Mouse (Mus musculus) layer of hippocampus, postnatal 36 days (tissue): ENCODE data around the gene Rabep2. TPM values are rescaled to one million over a fixed set of nuclear protein-coding genes. Genes with fewer than 3 reads are reported as not detected.
A peak's percentile ranks its signal among the peaks of the same experiment; 100 is the strongest.

Experiments
- DNase-seq, 2 experiments: peaks; one replicate each; pipeline ENCODE4 v3.0.0; 2022
- total RNA-seq, 2 experiments: library from RNA; stranded (reverse); gene quantifications; 2 replicates each; pipeline ENCODE4 v1.2.3; 2021

Gene Rabep2
- total RNA-seq, 2 experiments from 2014 or later, result 13.4 to 17.5 TPM

GRCm38 (mm10) chr7:126434726-126435125 is 6.2 kb downstream of the Rabep2 start:
- DNase-seq, result no peak

GRCm38 (mm10) chr7:126435801-126436200 is 7.2 kb downstream of the Rabep2 start:
- no peak for DNase-seq

GRCm38 (mm10) chr7:126436851-126437250 is 8.3 kb downstream of the Rabep2 start:
- peak in 1 of 2 experiments; percentile 15 for DNase-seq

- DNase-seq, result no peak
Measured at GRCm38 (mm10) chr7:126440134-126440533, 11.6 kb downstream of the Rabep2 start.

- no peak for DNase-seq
Measured at GRCm38 (mm10) chr7:126443997-126444396, 15.4 kb downstream of the Rabep2 start.

GRCm38 (mm10) chr7:126444536-126444935 is 16.0 kb downstream of the Rabep2 start:
- no peak for DNase-seq

- DNase-seq, result no peak
Measured at GRCm38 (mm10) chr7:126445104-126445815, 16.7 kb downstream of the Rabep2 start.

GRCm38 (mm10) chr7:126446217-126446616 is 17.7 kb downstream of the Rabep2 start:
- DNase-seq, result no peak

- no peak for DNase-seq
Measured at GRCm38 (mm10) chr7:126448481-126448880, 19.9 kb downstream of the Rabep2 start.

- DNase-seq, result no peak
Measured at GRCm38 (mm10) chr7:126449991-126450390, 21.4 kb downstream of the Rabep2 start.

- no peak for DNase-seq
Measured at GRCm38 (mm10) chr7:126450641-126451040, 22.1 kb downstream of the Rabep2 start.

- no peak for DNase-seq
Measured at GRCm38 (mm10) chr7:126452244-126452643, 23.7 kb downstream of the Rabep2 start.

GRCm38 (mm10) chr7:126453861-126454260 is 25.3 kb downstream of the Rabep2 start:
- no peak for DNase-seq

GRCm38 (mm10) chr7:126455242-126455641 is 26.7 kb downstream of the Rabep2 start:
- DNase-seq, result no peak

GRCm38 (mm10) chr7:126456382-126457266 is 28.1 kb downstream of the Rabep2 start:
- DNase-seq, result no peak

- no peak for DNase-seq
Measured at GRCm38 (mm10) chr7:126458225-126458624, 29.7 kb downstream of the Rabep2 start.

GRCm38 (mm10) chr7:126458844-126459618 is 30.5 kb downstream of the Rabep2 start:
- no peak for DNase-seq

GRCm38 (mm10) chr7:126460623-126461399 is 32.3 kb downstream of the Rabep2 start:
- DNase-seq, result no peak

GRCm38 (mm10) chr7:126461626-126462025 is 33.1 kb downstream of the Rabep2 start:
- DNase-seq, result no peak

GRCm38 (mm10) chr7:126463004-126463403 is 34.4 kb downstream of the Rabep2 start, which contains the start of gene Atp2a1:
Atp2a1 (minus strand) TSS chr7:126463108.
- no peak for DNase-seq

GRCm38 (mm10) chr7:126463547-126463946 is 35.0 kb downstream of the Rabep2 start:
- DNase-seq, result no peak

GRCm38 (mm10) chr7:126464121-126464520 is 35.6 kb downstream of the Rabep2 start:
- DNase-seq, result no peak
